Mouse (Mus musculus): ENCODE results near the gene Loxl1. TPM values are rescaled to one million over a fixed set of nuclear protein-coding genes. Genes with fewer than 3 reads are reported as not detected.

Loxl1 gene
- 10 to 100 TPM; 22.9 to 33.9 TPM for total RNA-seq (2021)
- long read RNA-seq, experiment 1, transcript Loxl1-201 (7 exons, 3,297 nt), result major isoform, 8 of 13 reads
- long read RNA-seq, experiment 1, partial matches to known transcripts, result 0 of 13 reads
- long read RNA-seq, experiment 1, other reads (novel, unspliced or antisense), result 5 of 13 reads
- long read RNA-seq, experiment 2, transcript Loxl1-201 (7 exons, 3,297 nt), result major isoform, 7 of 11 reads
- long read RNA-seq, experiment 2, partial matches to known transcripts, result 3 of 11 reads
- long read RNA-seq, experiment 2, other reads (novel, unspliced or antisense), result 1 of 11 reads

GRCm38 (mm10) chr9:58312944-58313359, at the start of gene Loxl1:
Gene Loxl1 (minus strand): TSS chr9:58313186.
- DNase-seq, result peak; percentile 70 to 71

- DNase-seq, result no peak
Observed at GRCm38 (mm10) chr9:58361956-58362355, 49.0 kb upstream of the Loxl1 start.

- DNase-seq, result no peak
Observed at GRCm38 (mm10) chr9:58361373-58361772, 48.4 kb upstream of the Loxl1 start.

DNA sequence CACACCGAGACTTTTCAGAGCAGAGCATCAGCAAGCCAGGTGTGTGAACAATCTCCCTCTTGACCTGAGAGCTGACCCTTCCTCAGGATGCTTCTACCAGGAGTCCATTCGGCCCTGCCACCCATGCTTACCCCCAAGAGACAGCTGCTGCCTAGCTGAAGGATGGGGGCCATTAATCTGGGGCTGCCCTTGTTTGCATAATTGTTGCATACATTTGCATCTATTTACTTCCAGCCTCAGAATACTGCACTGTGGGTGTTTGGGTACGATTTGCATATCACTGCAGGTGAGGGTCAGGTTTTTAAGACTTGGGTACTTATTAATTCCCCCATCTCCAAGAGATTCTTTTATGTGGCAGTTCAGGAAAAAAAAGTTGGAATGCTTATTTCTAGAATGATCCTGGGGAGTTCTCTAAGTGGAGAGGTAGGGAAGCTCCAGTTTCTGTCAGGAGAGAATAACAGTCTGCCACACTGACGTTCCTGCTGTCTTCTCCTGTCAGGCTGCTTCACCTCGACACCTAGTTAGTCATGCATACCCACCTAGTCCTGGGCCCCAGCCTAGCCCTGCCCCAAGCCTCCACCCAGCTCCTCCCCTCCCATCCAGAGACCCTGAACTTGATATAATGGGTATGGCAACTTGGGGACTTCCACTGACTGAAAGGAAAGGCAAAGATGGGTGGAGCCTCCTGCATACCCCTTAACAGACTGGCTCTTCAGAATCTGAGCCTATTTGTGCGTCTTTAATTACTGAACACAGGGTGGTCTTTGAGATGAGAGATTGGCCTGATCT, 42.5 kb upstream of the Loxl1 start:
- no peak for DNase-seq

DNA sequence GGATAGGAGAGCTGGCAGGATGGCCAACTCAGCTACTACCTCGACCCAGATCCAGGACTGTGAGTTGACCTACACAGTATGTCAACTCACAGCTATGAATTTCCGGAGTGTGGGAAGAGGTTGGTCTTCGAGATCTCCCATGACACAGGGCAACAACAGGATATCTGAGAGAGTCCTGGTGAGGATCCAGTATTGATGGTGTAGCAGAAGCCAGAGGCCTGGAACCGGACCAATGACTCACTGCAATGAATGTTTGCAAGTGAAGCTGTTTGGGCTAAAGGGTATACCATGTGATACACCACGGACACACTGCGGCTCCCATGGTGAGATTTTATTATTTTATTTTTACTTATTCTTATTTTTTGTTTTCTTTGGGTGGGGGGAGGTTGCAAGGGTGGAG, 41.7 kb upstream of the Loxl1 start:
- DNase-seq, result no peak

DNA sequence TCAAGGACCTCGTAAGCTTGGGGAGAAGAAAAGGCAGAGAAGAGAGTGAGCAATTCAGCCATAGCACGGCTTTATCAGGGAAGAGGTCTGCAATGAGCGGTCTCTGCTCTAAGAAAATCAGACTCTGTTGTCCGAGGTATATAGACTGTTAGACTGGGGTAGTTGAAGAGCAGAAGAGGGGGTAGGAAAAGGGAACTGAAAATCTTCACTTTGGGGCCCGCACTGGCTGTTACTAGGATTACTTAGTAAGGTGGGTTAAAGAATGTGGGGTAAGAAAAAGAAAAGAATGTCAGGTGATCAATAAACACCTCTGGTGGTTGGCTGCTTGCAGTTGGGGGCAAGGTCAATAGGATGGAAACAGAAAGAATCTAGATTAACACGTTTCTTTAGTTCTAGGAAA, 40.2 kb upstream of the Loxl1 start:
- DNase-seq, result no peak

DNA sequence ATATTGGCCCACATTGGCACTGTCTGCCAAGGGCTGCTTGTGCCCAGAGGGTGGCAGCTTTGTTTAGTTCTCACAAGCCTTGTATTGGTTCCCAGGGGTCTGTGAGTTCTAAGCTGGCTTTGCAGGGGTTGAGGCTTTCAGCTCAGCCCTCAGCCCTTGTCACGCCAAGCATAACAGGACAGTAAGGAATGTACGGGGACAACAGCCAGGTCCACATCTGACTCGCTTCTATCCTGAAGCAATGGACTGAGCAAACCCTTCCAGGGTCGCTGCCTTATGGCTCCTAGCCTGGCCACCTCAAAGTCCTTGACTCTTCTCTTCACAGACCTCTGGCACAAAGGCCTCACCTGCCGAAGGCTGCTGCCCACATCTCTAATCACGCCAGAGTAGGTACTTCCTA, 34.8 kb upstream of the Loxl1 start:
- no peak for DNase-seq

DNA sequence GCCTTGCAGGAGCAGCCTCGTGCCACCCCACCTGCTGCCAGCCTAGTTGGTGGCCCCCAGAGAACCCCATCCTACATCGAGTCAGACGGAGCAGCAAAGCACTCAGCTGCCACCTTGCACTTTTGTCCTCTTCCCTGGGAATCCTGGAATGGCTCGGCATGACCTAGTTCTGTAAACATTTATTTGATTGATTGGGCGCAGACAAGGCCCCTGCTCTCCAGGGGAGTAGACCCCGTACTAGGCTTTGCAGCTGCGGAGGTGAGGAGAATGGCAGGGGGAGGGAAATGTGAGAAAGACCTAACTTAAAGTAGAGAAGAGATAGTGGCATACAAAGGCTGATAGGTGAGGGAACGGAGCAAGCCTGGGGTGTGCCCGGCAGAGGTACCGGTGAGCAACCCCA, 33.5 kb upstream of the Loxl1 start:
- peak in 1 of 2 experiments; percentile 15 for DNase-seq

GRCm38 (mm10) chr9:58345963-58346362, 33.0 kb upstream of the Loxl1 start:
- no peak for DNase-seq

GRCm38 (mm10) chr9:58341795-58342194, 28.8 kb upstream of the Loxl1 start:
- no peak for DNase-seq

GRCm38 (mm10) chr9:58336650-58337281, 23.8 kb upstream of the Loxl1 start:
- no peak for DNase-seq

- DNase-seq, result no peak
Observed at GRCm38 (mm10) chr9:58331276-58331675, 18.3 kb upstream of the Loxl1 start.

GRCm38 (mm10) chr9:58330293-58330692, 17.3 kb upstream of the Loxl1 start:
- DNase-seq, result peak; percentile 56 to 61

- DNase-seq, result no peak
Observed at GRCm38 (mm10) chr9:58327382-58327781, 14.4 kb upstream of the Loxl1 start.

- DNase-seq, result no peak
Observed at GRCm38 (mm10) chr9:58326477-58327180, 13.6 kb upstream of the Loxl1 start.

GRCm38 (mm10) chr9:58321681-58322080, 8.7 kb upstream of the Loxl1 start:
- no peak for DNase-seq

- DNase-seq, result no peak
Observed at GRCm38 (mm10) chr9:58318317-58318716, 5.3 kb upstream of the Loxl1 start.

DNA sequence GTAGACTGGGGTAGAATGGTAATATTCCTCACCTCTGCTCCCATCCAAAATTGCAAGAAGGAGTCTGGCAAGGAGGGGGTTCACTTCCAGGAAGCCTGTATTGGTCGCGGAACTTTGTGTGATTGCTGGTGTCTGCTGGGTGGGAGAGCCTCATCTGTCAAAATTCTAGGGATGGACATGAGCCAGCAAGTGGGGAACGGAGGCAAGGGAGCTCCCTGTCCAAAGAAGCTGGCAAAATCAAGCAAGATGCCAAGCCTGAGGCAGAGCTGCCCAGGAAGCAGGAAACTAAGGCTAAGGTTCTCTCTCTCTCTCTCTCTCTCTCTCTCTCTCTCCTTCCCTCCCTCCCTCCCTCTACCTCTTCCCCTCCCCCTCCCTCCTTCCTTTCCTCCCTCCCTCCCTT, 4.4 kb upstream of the Loxl1 start:
- no peak for DNase-seq

DNA sequence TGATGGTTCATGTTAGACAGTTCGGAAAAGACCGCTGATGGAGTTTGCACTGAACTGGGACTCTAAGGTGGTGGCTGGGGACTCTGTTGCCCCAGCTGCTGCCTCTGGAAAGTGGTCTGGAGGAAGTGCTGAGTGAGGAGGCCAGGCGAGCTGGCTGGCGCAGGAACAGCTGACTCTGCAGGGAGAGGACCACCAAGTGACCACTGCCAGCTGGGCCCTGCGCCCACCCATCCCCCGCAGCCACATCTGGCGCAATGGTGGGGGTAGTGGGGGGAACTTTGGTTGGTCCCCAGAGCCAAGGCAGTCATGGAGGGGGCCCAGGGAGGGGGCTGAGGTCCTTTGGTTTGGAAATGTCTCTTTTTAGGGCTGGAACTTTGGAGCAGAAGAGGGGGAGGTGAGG, 3.8 kb upstream of the Loxl1 start:
- DNase-seq, result no peak

DNA sequence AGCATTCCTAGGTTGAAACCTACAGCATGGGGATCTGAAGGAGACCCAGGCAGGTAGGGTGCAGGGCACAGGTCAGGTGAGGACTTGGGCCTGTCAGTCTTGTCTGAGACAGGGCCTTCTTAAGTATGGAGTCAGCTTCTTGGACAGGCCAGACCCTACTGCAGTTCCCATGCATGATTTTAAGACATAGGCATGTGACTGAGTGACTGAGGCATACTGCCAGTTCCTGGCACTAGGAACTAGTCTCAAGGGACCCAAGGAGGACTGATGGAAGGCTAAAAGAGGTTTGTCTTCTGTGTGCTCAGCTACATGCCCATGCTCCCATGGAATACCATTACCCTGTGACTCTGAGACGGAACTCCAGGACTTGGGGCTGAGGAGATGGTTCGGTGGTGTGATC, 2.9 kb upstream of the Loxl1 start:
- DNase-seq, result no peak

- DNase-seq, result peak; percentile 48 to 53
Observed at GRCm38 (mm10) chr9:58314682-58315360, 1.8 kb upstream of the Loxl1 start.

Measured in adrenal gland, postnatal 36 days (tissue).